Mouse (Mus musculus) liver, embryonic 11.5 days (tissue): ENCODE data around the gene Slc45a1. TPM values are rescaled to one million over a fixed set of nuclear protein-coding genes. Genes with fewer than 3 reads are reported as not detected.

Source experiments
- ATAC-seq: fragments of 200-750 bp; cut with Nextera tagmentation; replicated peaks from 2 replicates; pipeline ENCODE4 v1.8.0; 2017; ENCODE audit warnings: moderate number of reproducible peaks, mild to moderate bottlenecking, moderate TSS enrichment, moderate library complexity; ENCODE audit not compliant: low FRiP score
- DNase-seq: peaks from one replicate; pipeline ENCODE4 v3.0.0-alpha.2; 2017; ENCODE audit warnings: low spot score
- H3K27ac ChIP-seq: fragments of 300-500 bp; sonication (generic); 2 replicates; pipeline ENCODE4 v1.5.1; 2014; ENCODE audit warnings: mild to moderate bottlenecking, low read depth, low read length, control low read depth
- H3K27me3 ChIP-seq: fragments of 300-500 bp; sonication (generic); replicated peaks from 2 replicates; pipeline ENCODE4 v1.6.1; 2014; ENCODE audit warnings: low read length, mixed read lengths; ENCODE audit not compliant: control insufficient read depth, insufficient read depth
- H3K36me3 ChIP-seq: fragments of 300-500 bp; sonication (generic); 2 replicates; pipeline ENCODE4 v1.6.1; 2014; ENCODE audit warnings: mild to moderate bottlenecking, low read length, moderate library complexity, mixed read lengths; ENCODE audit not compliant: control insufficient read depth, insufficient read depth
- H3K4me1 ChIP-seq: fragments of 300-500 bp; sonication (generic); replicated peaks from 2 replicates; pipeline ENCODE4 v1.6.1; 2014; ENCODE audit warnings: low read length, mixed read lengths; ENCODE audit not compliant: control insufficient read depth, insufficient read depth
- H3K4me2 ChIP-seq: fragments of 300-500 bp; sonication (generic); 2 replicates; pipeline ENCODE4 v1.6.1; 2014; ENCODE audit warnings: mild to moderate bottlenecking, control low read depth, moderate library complexity
- H3K4me3 ChIP-seq: fragments of 300-500 bp; sonication (generic); 2 replicates; pipeline ENCODE4 v1.5.1; 2014; ENCODE audit warnings: low read depth, low read length, control low read depth
- H3K9ac ChIP-seq: fragments of 300-500 bp; sonication (generic); 2 replicates; pipeline ENCODE4 v1.6.1; 2014; ENCODE audit warnings: low read depth, low read length, control low read depth
- H3K9me3 ChIP-seq: fragments of 300-500 bp; sonication (generic); 2 replicates; pipeline ENCODE4 v1.6.1; 2016; ENCODE audit warnings: low read length, inconsistent platforms, mixed read lengths; ENCODE audit not compliant: control insufficient read depth
- WGBS: fragments of 180-500 bp; shearing (Covaris S2); extraction: QIAGEN DNeasy Blood & Tissue Kit; methylation state at CpG from one replicate; pipeline ENCODE4 v1.1.7; 2014; 5-methylcytosine and 5-hydroxymethylcytosine counted together
- polyA plus RNA-seq: library from polyadenylated mRNA; unstranded; fragments of >200 nt; fragmentation: Nextera tagmentation; extraction: Ambion mirVana; gene quantifications from 2 replicates; pipeline ENCODE4 v1.2.1, GENCODE M21; 2014

Gene Slc45a1
- polyA plus RNA-seq, result 0.04 and 0.05 TPM in 2 replicates

- ATAC-seq (no peak), DNase-seq (no peak)
- WGBS, result 14% methylated on average over 41 of the region's 41 CpGs
- Histone ChIP-seq H3K4me2 (peak within 1 kb of the TSS; percentile 5; the same call in 1 of the 2 replicates), H3K27me3 (peaks cover 31% of the 10 kb centered on the region), H3K27ac (no peak within 1 kb of the TSS), H3K4me1 (peaks cover 7% of the 10 kb centered on the region), H3K36me3 (no peaks in the 10 kb centered on the region), H3K9me3 (peaks cover 1% of the 10 kb centered on the region; the same call in 1 of the 2 replicates), H3K9ac (no peak within 1 kb of the TSS), H3K4me3 (no peak within 1 kb of the TSS)
Measured at GRCm38 (mm10) chr4:150651390-150652277, at the start of gene Slc45a1. Slc45a1 (minus strand) TSS chr4:150652174.

GRCm38 (mm10) chr4:150700849-150701248 is 48.9 kb upstream of the Slc45a1 start:
- WGBS, result 84% methylated on average over 9 of the region's 9 CpGs
- H3K4me2 ChIP-seq, result no peak overlapping the region

GRCm38 (mm10) chr4:150694434-150695108 is 42.6 kb upstream of the Slc45a1 start:
- H3K27me3 ChIP-seq, result no peaks in the 10 kb centered on the region
- DNase-seq (no peak), ATAC-seq (no peak)
- no peaks in the 10 kb centered on the region for H3K36me3 ChIP-seq
- H3K9ac ChIP-seq, result no peak overlapping the region
- no peak overlapping the region for H3K4me3 ChIP-seq
- peaks cover 23% of the 10 kb centered on the region for H3K4me1 ChIP-seq
- 44% methylated on average over 10 of the region's 10 CpGs for WGBS
- H3K4me2 ChIP-seq, result no peak overlapping the region
- H3K9me3 ChIP-seq, result no peaks in the 10 kb centered on the region
- no peak overlapping the region for H3K27ac ChIP-seq

More at GRCm38 (mm10) chr4:150700849-150701248, 48.9 kb upstream of the Slc45a1 start:
- Histone ChIP-seq H3K4me1 (no peaks in the 10 kb centered on the region), H3K27ac (no peak overlapping the region), H3K9me3 (no peaks in the 10 kb centered on the region), H3K4me3 (no peak overlapping the region), H3K36me3 (no peaks in the 10 kb centered on the region), H3K9ac (no peak overlapping the region), H3K27me3 (no peaks in the 10 kb centered on the region; the same call in 1 of the 2 replicates)
- DNase-seq (no peak), ATAC-seq (no peak)

- Histone ChIP-seq H3K4me2 (no peak overlapping the region), H3K4me1 (peaks cover 23% of the 10 kb centered on the region), H3K36me3 (no peaks in the 10 kb centered on the region), H3K27ac (no peak overlapping the region), H3K9ac (peak overlapping the region; percentile 25; the same call in 1 of the 2 replicates), H3K4me3 (no peak overlapping the region), H3K9me3 (no peaks in the 10 kb centered on the region), H3K27me3 (no peaks in the 10 kb centered on the region)
- ATAC-seq, result no peak
- no peak for DNase-seq
- 58% methylated on average over 10 of the region's 10 CpGs for WGBS
Measured at GRCm38 (mm10) chr4:150692861-150693403, 41.0 kb upstream of the Slc45a1 start.

- WGBS, result 71% methylated on average over 3 of the region's 3 CpGs
- Histone ChIP-seq H3K4me2 (no peak overlapping the region), H3K4me1 (peaks cover 27% of the 10 kb centered on the region)
Measured at GRCm38 (mm10) chr4:150690759-150691158, 38.8 kb upstream of the Slc45a1 start.

GRCm38 (mm10) chr4:150689553-150689952 is 37.6 kb upstream of the Slc45a1 start:
- H3K4me2 ChIP-seq, result no peak overlapping the region
- H3K36me3 ChIP-seq, result no peaks in the 10 kb centered on the region

More at GRCm38 (mm10) chr4:150690759-150691158, 38.8 kb upstream of the Slc45a1 start:
- H3K27ac ChIP-seq, result no peak overlapping the region; the same call in 1 of the 2 replicates
- H3K4me3 ChIP-seq, result no peak overlapping the region
- no peak for ATAC-seq
- no peaks in the 10 kb centered on the region for H3K9me3 ChIP-seq
- DNase-seq, result no peak
- H3K9ac ChIP-seq, result no peak overlapping the region
- H3K27me3 ChIP-seq, result no peaks in the 10 kb centered on the region
- no peaks in the 10 kb centered on the region for H3K36me3 ChIP-seq

GRCm38 (mm10) chr4:150687126-150687753 is 35.3 kb upstream of the Slc45a1 start:
- WGBS, result 69% methylated on average over 10 of the region's 10 CpGs
- Histone ChIP-seq H3K4me2 (no peak overlapping the region), H3K27me3 (no peaks in the 10 kb centered on the region), H3K4me3 (no peak overlapping the region), H3K4me1 (peaks cover 31% of the 10 kb centered on the region), H3K9me3 (no peaks in the 10 kb centered on the region), H3K27ac (no peak overlapping the region), H3K36me3 (no peaks in the 10 kb centered on the region), H3K9ac (no peak overlapping the region)
- DNase-seq, result no peak
- no peak for ATAC-seq

More at GRCm38 (mm10) chr4:150689553-150689952, 37.6 kb upstream of the Slc45a1 start:
- no peaks in the 10 kb centered on the region for H3K9me3 ChIP-seq
- no peak overlapping the region for H3K4me3 ChIP-seq
- H3K27ac ChIP-seq, result 0 out of 2 replicates have a peak overlapping the region, but pooled peaks have one; percentile 8
- peaks cover 34% of the 10 kb centered on the region for H3K4me1 ChIP-seq
- peak; percentile 82 for ATAC-seq
- WGBS, result 47% methylated on average over 10 of the region's 10 CpGs
- H3K27me3 ChIP-seq, result no peaks in the 10 kb centered on the region
- H3K9ac ChIP-seq, result no peak overlapping the region
- no peak for DNase-seq

GRCm38 (mm10) chr4:150686538-150686937 is 34.6 kb upstream of the Slc45a1 start:
- DNase-seq (no peak), ATAC-seq (no peak)
- Histone ChIP-seq H3K9ac (no peak overlapping the region), H3K27ac (peak overlapping the region; percentile 23; the same call in 1 of the 2 replicates), H3K27me3 (no peaks in the 10 kb centered on the region), H3K4me3 (no peak overlapping the region), H3K36me3 (no peaks in the 10 kb centered on the region), H3K4me2 (no peak overlapping the region), H3K9me3 (no peaks in the 10 kb centered on the region), H3K4me1 (peaks cover 29% of the 10 kb centered on the region)
